Mouse (Mus musculus): ENCODE data around the gene Rgs1.
A peak's percentile ranks its signal among the peaks of the same experiment; 100 is the strongest.

Gene Rgs1

GRCm38 (mm10) chr1:144248923-144249322, at the start of gene Rgs1:
Gene Rgs1, minus strand, starts transcription at chr1:144249242.
- no peak for DNase-seq

GRCm38 (mm10) chr1:144283020-144284014, 34.3 kb upstream of the Rgs1 start:
- no peak for DNase-seq

GRCm38 (mm10) chr1:144280056-144280455, 31.0 kb upstream of the Rgs1 start:
- DNase-seq: no peak

- no peak for DNase-seq
Observed at GRCm38 (mm10) chr1:144272991-144273390, 23.9 kb upstream of the Rgs1 start.

GRCm38 (mm10) chr1:144269112-144269511, 20.1 kb upstream of the Rgs1 start:
- no peak for DNase-seq

GRCm38 (mm10) chr1:144267471-144268470, 18.7 kb upstream of the Rgs1 start:
- DNase-seq: no peak

GRCm38 (mm10) chr1:144264000-144264399, 15.0 kb upstream of the Rgs1 start:
- no peak for DNase-seq

- DNase-seq: no peak
Observed at GRCm38 (mm10) chr1:144262008-144262407, 13.0 kb upstream of the Rgs1 start.

- DNase-seq: no peak
Observed at GRCm38 (mm10) chr1:144258779-144259178, 9.7 kb upstream of the Rgs1 start.

- DNase-seq: no peak
Observed at GRCm38 (mm10) chr1:144256556-144257331, 7.7 kb upstream of the Rgs1 start.

GRCm38 (mm10) chr1:144248206-144248605, 836 bp downstream of the Rgs1 start:
- DNase-seq: no peak

- DNase-seq: no peak
Observed at GRCm38 (mm10) chr1:144247382-144247781, 1.7 kb downstream of the Rgs1 start.

- DNase-seq: peak; percentile 49
Observed at GRCm38 (mm10) chr1:144243511-144243910, 5.5 kb downstream of the Rgs1 start.

GRCm38 (mm10) chr1:144239195-144239594, 9.8 kb downstream of the Rgs1 start:
- DNase-seq: no peak

GRCm38 (mm10) chr1:144215230-144215629, 33.8 kb downstream of the Rgs1 start:
- no peak for DNase-seq

- DNase-seq: no peak
Observed at GRCm38 (mm10) chr1:144210912-144211311, 38.1 kb downstream of the Rgs1 start.

GRCm38 (mm10) chr1:144206281-144207061, 42.6 kb downstream of the Rgs1 start:
- no peak for DNase-seq

- no peak for DNase-seq
Observed at GRCm38 (mm10) chr1:144204766-144205165, 44.3 kb downstream of the Rgs1 start.

- no peak for DNase-seq
Observed at GRCm38 (mm10) chr1:144202939-144203338, 46.1 kb downstream of the Rgs1 start.

- no peak for DNase-seq
Observed at GRCm38 (mm10) chr1:144200496-144200895, 48.5 kb downstream of the Rgs1 start.

GRCm38 (mm10) chr1:144199538-144199937, 49.5 kb downstream of the Rgs1 start:
- no peak for DNase-seq

GRCm38 (mm10) chr1:144197684-144198083, 51.4 kb downstream of the Rgs1 start:
- peak; percentile 44 for DNase-seq

Data from kidney, postnatal 10 days (tissue).